Mouse (Mus musculus) C2C12 (cell line): ENCODE measurements around the gene Gtf2f1. TPM values are rescaled to one million over a fixed set of nuclear protein-coding genes. Genes with fewer than 3 reads are reported as not detected.

Source experiments
- H3K27me3 ChIP-seq: one replicate; pipeline ENCODE4 v1.6.1; 2011; ENCODE audit not compliant: control insufficient read depth, insufficient read depth, insufficient read length
- H3K36me3 ChIP-seq: one replicate; pipeline ENCODE4 v1.6.1; 2011; ENCODE audit not compliant: control insufficient read depth, insufficient read depth
- H3K4me3 ChIP-seq: one replicate; pipeline ENCODE4 v1.5.1; 2011; ENCODE audit warnings: mild to moderate bottlenecking, control low read depth; ENCODE audit not compliant: poor library complexity, insufficient read depth, severe bottlenecking
- H3K79me2 ChIP-seq: one replicate; pipeline ENCODE4 v1.6.1; 2011; ENCODE audit not compliant: control insufficient read depth, insufficient read depth
- H3K79me3 ChIP-seq: one replicate; pipeline ENCODE4 v1.6.1; 2011; ENCODE audit warnings: low read depth, control low read depth
- H3ac ChIP-seq: one replicate; pipeline ENCODE3; 2011; ENCODE audit warnings: low read depth; ENCODE audit not compliant: control insufficient read depth, insufficient read length
- CEBPB ChIP-seq: IDR thresholded peaks from one replicate; pipeline ENCODE4 v1.6.1; 2011; ENCODE audit warnings: low read depth, mild to moderate bottlenecking, control low read depth, moderate library complexity
- CTCF ChIP-seq: IDR thresholded peaks from one replicate; pipeline ENCODE4 v1.5.1; 2011; ENCODE audit not compliant: control insufficient read depth, insufficient read depth, insufficient read length
- FOSL1 ChIP-seq: IDR thresholded peaks from one replicate; pipeline ENCODE4 v1.8.0; 2011; ENCODE audit warnings: mild to moderate bottlenecking, low read length; ENCODE audit not compliant: poor library complexity, insufficient read depth, severe bottlenecking
- MAX ChIP-seq: IDR thresholded peaks from one replicate; pipeline ENCODE4 v1.6.1; 2011; ENCODE audit warnings: mild to moderate bottlenecking, control low read depth
- MYOD1 ChIP-seq: IDR thresholded peaks from one replicate; pipeline ENCODE4 v1.6.1; 2011; ENCODE audit warnings: low read depth; ENCODE audit not compliant: control insufficient read depth, insufficient read length
- MYOG ChIP-seq: IDR thresholded peaks from one replicate; pipeline ENCODE4 v1.6.1; 2011; ENCODE audit not compliant: control insufficient read depth, insufficient read length; ENCODE audit errors: extremely low read depth
- USF1 ChIP-seq: IDR thresholded peaks from one replicate; pipeline ENCODE4 v1.6.1; 2011; ENCODE audit warnings: low read depth, mild to moderate bottlenecking, control low read depth, moderate library complexity
- polyA plus RNA-seq: library from polyadenylated mRNA; unstranded; fragments of >200 nt; fragmentation: generic; extraction: Trizol; gene quantifications from one replicate; pipeline ENCODE4 v1.2.1, GENCODE M21; 2012; ENCODE audit warnings: missing spikeins

Gtf2f1 gene
- polyA plus RNA-seq, 1 experiment = 76.8 TPM

- peaks cover 28% of the 10 kb centered on the region for H3K79me2 ChIP-seq
- peaks cover 19% of the 10 kb centered on the region for H3K79me3 ChIP-seq
- TF ChIP-seq USF1 = no peak
- TF ChIP-seq MYOD1 = no peak
- TF ChIP-seq MYOG = no peak
- no peak for TF ChIP-seq MAX
- no peak for TF ChIP-seq CEBPB
- TF ChIP-seq FOSL1 = no peak
- TF ChIP-seq CTCF = no peak
- no peaks in the 10 kb centered on the region for H3K27me3 ChIP-seq
- peaks cover 21% of the 10 kb centered on the region for H3K36me3 ChIP-seq
- H3K4me3 ChIP-seq = no peak overlapping the region
- H3ac ChIP-seq = no peak overlapping the region
Observed at GRCm38 (mm10) chr17:56988921-56989430, 22.1 kb downstream of the Gtf2f1 start.

- no peaks in the 10 kb centered on the region for H3K27me3 ChIP-seq
- H3K4me3 ChIP-seq = no peak overlapping the region
- TF ChIP-seq CTCF = no peak
- TF ChIP-seq USF1 = no peak
- no peak for TF ChIP-seq FOSL1
- TF ChIP-seq CEBPB = no peak
- TF ChIP-seq MYOD1 = no peak
- peaks cover 19% of the 10 kb centered on the region for H3K79me3 ChIP-seq
- H3K79me2 ChIP-seq = peaks cover 28% of the 10 kb centered on the region
- H3ac ChIP-seq = no peak overlapping the region
- peaks cover 16% of the 10 kb centered on the region for H3K36me3 ChIP-seq
Observed at GRCm38 (mm10) chr17:56988441-56988840, 22.6 kb downstream of the Gtf2f1 start.

- Histone ChIP-seq H3K79me3 (peaks cover 11% of the 10 kb centered on the region), H3K27me3 (peaks cover 10% of the 10 kb centered on the region), H3K36me3 (peaks cover 1% of the 10 kb centered on the region), H3ac (no peak overlapping the region), H3K4me3 (no peak overlapping the region), H3K79me2 (peaks cover 12% of the 10 kb centered on the region)
- TF ChIP-seq USF1 = no peak
- TF ChIP-seq CTCF = no peak
- no peak for TF ChIP-seq MYOG
- TF ChIP-seq MAX = no peak
- TF ChIP-seq FOSL1 = no peak
- TF ChIP-seq MYOD1 = no peak
- TF ChIP-seq CEBPB = no peak
Observed at GRCm38 (mm10) chr17:56986105-56986805, 24.8 kb downstream of the Gtf2f1 start.

GRCm38 (mm10) chr17:56985656-56986055 lies 25.4 kb downstream of the Gtf2f1 start:
- Histone ChIP-seq H3K27me3 (peaks cover 14% of the 10 kb centered on the region), H3K79me3 (peaks cover 5% of the 10 kb centered on the region), H3K36me3 (no peaks in the 10 kb centered on the region), H3ac (no peak overlapping the region), H3K79me2 (peaks cover 6% of the 10 kb centered on the region), H3K4me3 (no peak overlapping the region)
- TF ChIP-seq MYOG = no peak
- TF ChIP-seq CEBPB = no peak
- TF ChIP-seq MYOD1 = no peak
- TF ChIP-seq USF1 = no peak
- TF ChIP-seq FOSL1 = no peak
- TF ChIP-seq MAX = no peak
- no peak for TF ChIP-seq CTCF

- Histone ChIP-seq H3K79me3 (no peaks in the 10 kb centered on the region), H3K79me2 (no peaks in the 10 kb centered on the region), H3K4me3 (no peak overlapping the region), H3ac (no peak overlapping the region), H3K27me3 (peaks cover 21% of the 10 kb centered on the region), H3K36me3 (no peaks in the 10 kb centered on the region)
- TF ChIP-seq FOSL1 = no peak
- TF ChIP-seq MYOG = no peak
- TF ChIP-seq MAX = no peak
- TF ChIP-seq CEBPB = no peak
- TF ChIP-seq USF1 = no peak
- no peak for TF ChIP-seq CTCF
- TF ChIP-seq MYOD1 = no peak
Observed at GRCm38 (mm10) chr17:56984886-56985285, 26.2 kb downstream of the Gtf2f1 start.
